Mouse (Mus musculus) MEL (cell line): ENCODE data around the gene Fam131c. TPM values are rescaled to one million over a fixed set of nuclear protein-coding genes. Genes with fewer than 3 reads are reported as not detected.

Experiments used
- DNase-seq: peaks from one replicate; pipeline ENCODE4 v3.0.0; 2011; ENCODE audit warnings: low read depth, low spot score
- H3K27ac ChIP-seq: 2 replicates; pipeline ENCODE4 v1.5.1; 2012; ENCODE audit warnings: low read depth, mild to moderate bottlenecking, control low read depth, low read length, moderate library complexity; ENCODE audit not compliant: control insufficient read depth
- H3K27me3 ChIP-seq, 2 experiments: fragments of 150-350 bp in 1 of 2; sonication (generic) in 1 of 2; 2 replicates each; pipeline ENCODE4 v1.6.1; 2012; ENCODE audit warnings: low read length in 2 of 2, mild to moderate bottlenecking in 2 of 2, improper control_type of control experiment in 1 of 2, moderate library complexity in 1 of 2; ENCODE audit not compliant: insufficient read depth in 2 of 2, control insufficient read depth in 1 of 2
- H3K36me3 ChIP-seq, 2 experiments: 2 replicates each; pipeline ENCODE4 v1.6.1; 2012 to 2014; ENCODE audit warnings: low read length in 2 of 2, improper control_type of control experiment in 1 of 2, inconsistent platforms in 1 of 2, mild to moderate bottlenecking in 1 of 2; ENCODE audit not compliant: insufficient read depth in 2 of 2, control insufficient read depth in 1 of 2
- H3K4me1 ChIP-seq, 2 experiments: fragments of 150-350 bp in 1 of 2; sonication (generic) in 1 of 2; 2 replicates each; pipeline ENCODE4 v1.6.1; 2012; ENCODE audit warnings: low read length in 2 of 2, improper control_type of control experiment in 1 of 2, mild to moderate bottlenecking in 1 of 2; ENCODE audit not compliant: insufficient read depth in 2 of 2, control insufficient read depth in 1 of 2
- H3K4me3 ChIP-seq, 2 experiments: fragments of 150-350 bp in 1 of 2; sonication (generic) in 1 of 2; 2 replicates each; pipeline ENCODE4 v1.5.1; 2012; ENCODE audit warnings: low read depth in 2 of 2, low read length in 2 of 2, mild to moderate bottlenecking in 2 of 2, moderate library complexity in 2 of 2, control low read depth in 1 of 2, improper control_type of control experiment in 1 of 2; ENCODE audit not compliant: control insufficient read depth in 1 of 2, insufficient read depth in 1 of 2
- H3K79me2 ChIP-seq: 2 replicates; pipeline ENCODE4 v1.6.1; 2012; ENCODE audit warnings: mild to moderate bottlenecking, low read length, moderate library complexity; ENCODE audit not compliant: control insufficient read depth, poor library complexity, insufficient read depth
- H3K9ac ChIP-seq: 2 replicates; pipeline ENCODE4 v1.6.1; 2012; ENCODE audit warnings: low read depth, mild to moderate bottlenecking, control low read depth, low read length, moderate library complexity; ENCODE audit not compliant: control insufficient read depth, poor library complexity, severe bottlenecking
- H3K9me3 ChIP-seq: fragments of 150-350 bp; sonication (generic); replicated peaks from 2 replicates; pipeline ENCODE4 v1.6.1; 2012; ENCODE audit warnings: mild to moderate bottlenecking, low read length, improper control_type of control experiment, moderate library complexity; ENCODE audit not compliant: insufficient read depth
- BHLHE40 ChIP-seq: IDR thresholded peaks from 2 replicates; pipeline ENCODE4 v1.6.1; 2012; ENCODE audit warnings: low read depth, mild to moderate bottlenecking, inconsistent platforms, low read length, improper control_type of control experiment, borderline replicate concordance
- CHD1 ChIP-seq: IDR thresholded peaks from 2 replicates; pipeline ENCODE4 v1.6.1; 2012; ENCODE audit warnings: low read depth, mild to moderate bottlenecking, inconsistent platforms, low read length, improper control_type of control experiment
- CHD2 ChIP-seq: IDR thresholded peaks from 2 replicates; pipeline ENCODE4 v1.6.1; 2011; ENCODE audit warnings: low read length, improper control_type of control experiment
- CTCF ChIP-seq, 3 experiments: IDR thresholded peaks in 2 of 3; conservative IDR thresholded peaks in 1 of 3; 2 replicates each; pipeline ENCODE4 v1.5.1; 2011 to 2012; ENCODE audit warnings: low read length in 3 of 3, low read depth in 2 of 3, mild to moderate bottlenecking in 2 of 3, improper control_type of control experiment in 1 of 3, inconsistent platforms in 1 of 3, mixed read lengths in 1 of 3, moderate library complexity in 1 of 3; ENCODE audit not compliant: control insufficient read depth in 1 of 3, insufficient read depth in 1 of 3, poor library complexity in 1 of 3, severe bottlenecking in 1 of 3
- E2F4 ChIP-seq: IDR thresholded peaks from 2 replicates; pipeline ENCODE4 v1.6.1; 2011; ENCODE audit warnings: low read depth, low read length, improper control_type of control experiment, borderline replicate concordance
- ELF1 ChIP-seq: IDR thresholded peaks from 2 replicates; pipeline ENCODE4 v1.6.1; 2014; ENCODE audit warnings: low read depth, mild to moderate bottlenecking, inconsistent platforms, low read length, improper control_type of control experiment, moderate library complexity
- EP300 ChIP-seq, 2 experiments: IDR thresholded peaks; 2 replicates each; pipeline ENCODE4 v1.6.1; 2011; ENCODE audit warnings: improper control_type of control experiment in 2 of 2, low read length in 2 of 2, low read depth in 1 of 2, mild to moderate bottlenecking in 1 of 2
- GABPA ChIP-seq: IDR thresholded peaks from 2 replicates; pipeline ENCODE4 v1.6.1; 2012; ENCODE audit warnings: low read depth, mild to moderate bottlenecking, inconsistent platforms, low read length, improper control_type of control experiment, moderate library complexity
- GATA1 ChIP-seq: IDR thresholded peaks from 2 replicates; pipeline ENCODE4 v1.6.1; 2011; ENCODE audit warnings: low read depth, low read length, improper control_type of control experiment
- HCFC1 ChIP-seq: IDR thresholded peaks from 2 replicates; pipeline ENCODE4 v1.6.1; 2012; ENCODE audit warnings: low read depth, mild to moderate bottlenecking, inconsistent platforms, low read length, improper control_type of control experiment, moderate library complexity
- JUND ChIP-seq: IDR thresholded peaks from 2 replicates; pipeline ENCODE4 v1.6.1; 2011; ENCODE audit warnings: low read depth, mild to moderate bottlenecking, improper control_type of control experiment, low read length
- KAT2A ChIP-seq: conservative IDR thresholded peaks from 2 replicates; pipeline ENCODE4 v1.6.1; 2012; ENCODE audit warnings: low read depth, low read length, improper control_type of control experiment, inconsistent platforms
- MAFK ChIP-seq: IDR thresholded peaks from 2 replicates; pipeline ENCODE4 v1.6.1; 2011; ENCODE audit warnings: low read depth, mild to moderate bottlenecking, low read length, improper control_type of control experiment, borderline replicate concordance
- MAZ ChIP-seq: IDR thresholded peaks from 2 replicates; pipeline ENCODE4 v1.6.1; 2012; ENCODE audit warnings: low read depth, mild to moderate bottlenecking, inconsistent platforms, low read length, improper control_type of control experiment
- NELFE ChIP-seq: IDR thresholded peaks from 2 replicates; pipeline ENCODE4 v1.6.1; 2011; ENCODE audit warnings: low read depth, low read length, improper control_type of control experiment
- NRF1 ChIP-seq: IDR thresholded peaks from 2 replicates; pipeline ENCODE4 v1.6.1; 2014; ENCODE audit warnings: low read depth, mild to moderate bottlenecking, inconsistent platforms, low read length, improper control_type of control experiment, moderate library complexity; ENCODE audit not compliant: poor library complexity, insufficient read depth, severe bottlenecking
- POLR2A ChIP-seq, 2 experiments: IDR thresholded peaks; 2 replicates each; pipeline ENCODE4 v1.6.1; 2011 to 2012; ENCODE audit warnings: low read length in 2 of 2, mild to moderate bottlenecking in 2 of 2, control low read depth in 1 of 2, improper control_type of control experiment in 1 of 2, low read depth in 1 of 2, moderate library complexity in 1 of 2; ENCODE audit not compliant: control insufficient read depth in 1 of 2, insufficient read depth in 1 of 2, poor library complexity in 1 of 2
- POLR2AphosphoS2 ChIP-seq: IDR thresholded peaks from 2 replicates; pipeline ENCODE4 v1.6.1; 2011; ENCODE audit warnings: low read length, improper control_type of control experiment
- RAD21 ChIP-seq: IDR thresholded peaks from 2 replicates; pipeline ENCODE4 v1.6.1; 2011; ENCODE audit warnings: mild to moderate bottlenecking, low read depth, low read length, improper control_type of control experiment
- SIN3A ChIP-seq: IDR thresholded peaks from 2 replicates; pipeline ENCODE4 v1.6.1; 2012; ENCODE audit warnings: low read length, improper control_type of control experiment, inconsistent platforms
- SMC3 ChIP-seq: IDR thresholded peaks from 2 replicates; pipeline ENCODE4 v1.6.1; 2011; ENCODE audit warnings: low read depth, low read length, improper control_type of control experiment
- TAL1 ChIP-seq: IDR thresholded peaks from 2 replicates; pipeline ENCODE4 v1.6.1; 2012; ENCODE audit warnings: mild to moderate bottlenecking, inconsistent platforms, low read length, moderate library complexity, mixed read lengths
- TCF12 ChIP-seq: IDR thresholded peaks from 2 replicates; pipeline ENCODE4 v1.6.1; 2014; ENCODE audit warnings: low read depth, mild to moderate bottlenecking, inconsistent platforms, low read length, improper control_type of control experiment, moderate library complexity
- UBTF ChIP-seq: IDR thresholded peaks from 2 replicates; pipeline ENCODE4 v1.6.1; 2012; ENCODE audit warnings: low read depth, mild to moderate bottlenecking, inconsistent platforms, low read length, improper control_type of control experiment, moderate library complexity, borderline replicate concordance; ENCODE audit not compliant: insufficient read depth
- USF1 ChIP-seq: IDR thresholded peaks from 2 replicates; pipeline ENCODE4 v1.6.1; 2014; ENCODE audit warnings: low read depth, mild to moderate bottlenecking, inconsistent platforms, low read length, improper control_type of control experiment, moderate library complexity
- USF2 ChIP-seq, 2 experiments: IDR thresholded peaks; 2 replicates each; pipeline ENCODE4 v1.6.1; 2011 to 2012; ENCODE audit warnings: improper control_type of control experiment in 2 of 2, low read length in 2 of 2, borderline replicate concordance in 1 of 2, inconsistent platforms in 1 of 2, low read depth in 1 of 2, mild to moderate bottlenecking in 1 of 2; ENCODE audit not compliant: insufficient read depth in 1 of 2
- ZC3H11A ChIP-seq: IDR thresholded peaks from 2 replicates; pipeline ENCODE4 v1.6.1; 2012; ENCODE audit warnings: low read depth, mild to moderate bottlenecking, inconsistent platforms, low read length, improper control_type of control experiment
- ZKSCAN1 ChIP-seq: IDR thresholded peaks from 2 replicates; pipeline ENCODE4 v1.6.1; 2012; ENCODE audit warnings: low read depth, mild to moderate bottlenecking, inconsistent platforms, low read length, improper control_type of control experiment, moderate library complexity
- ZMIZ1 ChIP-seq: IDR thresholded peaks from 2 replicates; pipeline ENCODE4 v1.6.1; 2012; ENCODE audit warnings: low read depth, mild to moderate bottlenecking, inconsistent platforms, low read length, improper control_type of control experiment, moderate library complexity
- ZNF384 ChIP-seq: IDR thresholded peaks from 2 replicates; pipeline ENCODE4 v1.6.1; 2012; ENCODE audit warnings: low read depth, mild to moderate bottlenecking, inconsistent platforms, low read length, improper control_type of control experiment
- polyA plus RNA-seq, 2 experiments: library from polyadenylated mRNA; stranded (reverse) in 1 of 2; unstranded in 1 of 2; fragments of >175 nt in 1 of 2; fragments of >200 nt in 1 of 2; gene quantifications; 2 replicates each; pipeline versions ENCODE4 v1.2.1 to v1.2.4; 2012; ENCODE audit warnings: low replicate concordance in 2 of 2, low read depth in 1 of 2; ENCODE audit not compliant: insufficient read length in 2 of 2, insufficient read depth in 1 of 2, missing spikeins in 1 of 2
- total RNA-seq: library from RNA; depleted of rRNA; stranded (reverse); fragments of 300-350 nt; gene quantifications from 2 replicates; pipeline ENCODE4 v1.2.3, GENCODE M21; 2012

Fam131c gene
- total and polyA plus RNA-seq, 3 experiments, result not detected

GRCm38 (mm10) chr4:141345219-141345618 lies 22.8 kb upstream of the Fam131c start:
- no peaks in the 10 kb centered on the region for H3K4me1 ChIP-seq
- no peak for DNase-seq
- H3K9me3 ChIP-seq, result no peaks in the 10 kb centered on the region
- no peaks in the 10 kb centered on the region for H3K79me2 ChIP-seq
- TF ChIP-seq SIN3A (no peak), MAFK (no peak), USF1 (no peak), NRF1 (no peak), GATA1 (no peak), TAL1 (no peak), ZKSCAN1 (no peak), CHD2 (no peak), ZMIZ1 (no peak), BHLHE40 (no peak), NELFE (no peak), ELF1 (no peak), RAD21 (no peak), JUND (no peak), MAZ (no peak), SMC3 (no peak), USF2 (IDR thresholded peaks at IDR 0.05; ENCODE audit: borderline replicate concordance in 1 of 2, insufficient read depth in 1 of 2, low read depth in 1 of 2, low read length in 2 of 2) (no peak), EP300 (IDR thresholded peaks at IDR 0.05; ENCODE audit: low read depth in 1 of 2, low read length in 2 of 2) (no peak), HCFC1 (no peak), E2F4 (no peak)
- no peak overlapping the region for H3K9ac ChIP-seq
- H3K27me3 ChIP-seq, result no peaks in the 10 kb centered on the region
- H3K27ac ChIP-seq, result no peak overlapping the region
- no peak overlapping the region for H3K4me3 ChIP-seq
- no peaks in the 10 kb centered on the region for H3K36me3 ChIP-seq

GRCm38 (mm10) chr4:141347365-141347797 lies 20.6 kb upstream of the Fam131c start:
- Histone ChIP-seq H3K36me3 (no peaks in the 10 kb centered on the region), H3K9ac (no peak overlapping the region), H3K9me3 (no peaks in the 10 kb centered on the region), H3K27me3 (no peaks in the 10 kb centered on the region), H3K27ac (no peak overlapping the region), H3K4me3 (no peak overlapping the region), H3K4me1 (no peaks in the 10 kb centered on the region), H3K79me2 (no peaks in the 10 kb centered on the region)
- TF ChIP-seq TCF12 (no peak), CHD1 (no peak), CTCF (IDR thresholded peaks at IDR 0.05 in 2 of 3, conservative IDR thresholded peaks at IDR 0.05 in 1 of 3; ENCODE audit: control insufficient read depth in 1 of 3, insufficient read depth in 1 of 3, low read depth in 2 of 3, low read length in 3 of 3, poor library complexity in 1 of 3, severe bottlenecking in 1 of 3) (no peak), NRF1 (no peak), E2F4 (no peak), NELFE (no peak), POLR2A (IDR thresholded peaks at IDR 0.05; ENCODE audit: control insufficient read depth in 1 of 2, insufficient read depth in 1 of 2, low read depth in 1 of 2, low read length in 2 of 2, poor library complexity in 1 of 2) (no peak), JUND (no peak), UBTF (no peak), KAT2A (no peak), ZC3H11A (no peak), GABPA (no peak), POLR2AphosphoS2 (no peak), RAD21 (no peak), MAZ (no peak), ELF1 (no peak), ZNF384 (no peak)
- DNase-seq, result no peak
